Mouse (Mus musculus): Measurements from ENCODE around the gene Nfil3. TPM values are rescaled to one million over a fixed set of nuclear protein-coding genes. Genes with fewer than 3 reads are reported as not detected.

The Nfil3 gene
- total and polyA plus RNA-seq, 3 experiments: 0.35 to 0.93 TPM; not detected in 1

- H3K27ac ChIP-seq (ENCODE audit: control insufficient read depth, low read depth, low read length): no peak overlapping the region
- no peaks in the 10 kb centered on the region for H3K27me3 ChIP-seq (ENCODE audit: control insufficient read depth in 1 of 2, insufficient read depth in 2 of 2, low read length in 2 of 2)
- H3K9ac ChIP-seq (ENCODE audit: control insufficient read depth, low read depth, low read length, poor library complexity, severe bottlenecking): no peak overlapping the region
- no peak overlapping the region for H3K4me3 ChIP-seq (ENCODE audit: control insufficient read depth in 1 of 2, insufficient read depth in 1 of 2, low read depth in 2 of 2, low read length in 2 of 2)
- no peak for TF ChIP-seq ZMIZ1 (IDR thresholded peaks at IDR 0.05; ENCODE audit: low read depth, low read length)
- TF ChIP-seq EP300 (IDR thresholded peaks at IDR 0.05; ENCODE audit: low read depth in 1 of 2, low read length in 2 of 2): no peak
- no peak for TF ChIP-seq TAL1 (IDR thresholded peaks at IDR 0.05; ENCODE audit: low read length)
- no peak for TF ChIP-seq TCF12 (IDR thresholded peaks at IDR 0.05; ENCODE audit: low read depth, low read length)
- TF ChIP-seq NRF1 (IDR thresholded peaks at IDR 0.05; ENCODE audit: insufficient read depth, low read depth, low read length, poor library complexity, severe bottlenecking): no peak
- no peak for TF ChIP-seq CHD1 (IDR thresholded peaks at IDR 0.05; ENCODE audit: low read depth, low read length)
- no peak for TF ChIP-seq MYC (IDR thresholded peaks at IDR 0.05; ENCODE audit: low read depth, low read length)
- TF ChIP-seq GABPA (IDR thresholded peaks at IDR 0.05; ENCODE audit: low read depth, low read length): no peak
- TF ChIP-seq GATA1 (IDR thresholded peaks at IDR 0.05; ENCODE audit: low read depth, low read length): no peak
- no peak for TF ChIP-seq POLR2A (IDR thresholded peaks at IDR 0.05; ENCODE audit: control insufficient read depth in 1 of 2, insufficient read depth in 1 of 2, low read depth in 1 of 2, low read length in 2 of 2, poor library complexity in 1 of 2)
- TF ChIP-seq MAX (IDR thresholded peaks at IDR 0.05; ENCODE audit: low read length): no peak
- TF ChIP-seq RAD21 (IDR thresholded peaks at IDR 0.05; ENCODE audit: low read depth, low read length): no peak
- TF ChIP-seq POLR2AphosphoS2 (IDR thresholded peaks at IDR 0.05; ENCODE audit: low read length): no peak
- TF ChIP-seq USF2 (IDR thresholded peaks at IDR 0.05; ENCODE audit: borderline replicate concordance in 1 of 2, insufficient read depth in 1 of 2, low read depth in 1 of 2, low read length in 2 of 2): no peak
- TF ChIP-seq E2F4 (IDR thresholded peaks at IDR 0.05; ENCODE audit: borderline replicate concordance, low read depth, low read length): no peak
- no peaks in the 10 kb centered on the region for H3K36me3 ChIP-seq (ENCODE audit: control insufficient read depth in 1 of 2, insufficient read depth in 2 of 2, low read length in 2 of 2)
- no peaks in the 10 kb centered on the region for H3K9me3 ChIP-seq (replicated peaks; ENCODE audit: insufficient read depth, low read length)
- no peak for DNase-seq (ENCODE audit: low read depth, low spot score)
- no peaks in the 10 kb centered on the region for H3K79me2 ChIP-seq (ENCODE audit: control insufficient read depth, insufficient read depth, low read length, poor library complexity)
- no peaks in the 10 kb centered on the region for H3K4me1 ChIP-seq (ENCODE audit: control insufficient read depth in 1 of 2, insufficient read depth in 2 of 2, low read length in 2 of 2)
These were observed 27.8 kb upstream of the Nfil3 start for GRCm38 (mm10) chr13:53008489-53009184.

- Histone ChIP-seq H3K27ac (ENCODE audit: control insufficient read depth, low read depth, low read length) (no peak overlapping the region), H3K79me2 (ENCODE audit: control insufficient read depth, insufficient read depth, low read length, poor library complexity) (no peaks in the 10 kb centered on the region), H3K4me1 (ENCODE audit: control insufficient read depth in 1 of 2, insufficient read depth in 2 of 2, low read length in 2 of 2) (no peaks in the 10 kb centered on the region), H3K9me3 (replicated peaks; ENCODE audit: insufficient read depth, low read length) (no peaks in the 10 kb centered on the region), H3K9ac (ENCODE audit: control insufficient read depth, low read depth, low read length, poor library complexity, severe bottlenecking) (no peak overlapping the region), H3K4me3 (ENCODE audit: control insufficient read depth in 1 of 2, insufficient read depth in 1 of 2, low read depth in 2 of 2, low read length in 2 of 2) (no peak overlapping the region), H3K27me3 (ENCODE audit: control insufficient read depth in 1 of 2, insufficient read depth in 2 of 2, low read length in 2 of 2) (no peaks in the 10 kb centered on the region), H3K36me3 (ENCODE audit: control insufficient read depth in 1 of 2, insufficient read depth in 2 of 2, low read length in 2 of 2) (no peaks in the 10 kb centered on the region)
- no peak for DNase-seq (ENCODE audit: low read depth, low spot score)
- no peak for TF ChIP-seq MYC (IDR thresholded peaks at IDR 0.05; ENCODE audit: low read depth, low read length)
- no peak for TF ChIP-seq CTCF (IDR thresholded peaks at IDR 0.05 in 2 of 3, conservative IDR thresholded peaks at IDR 0.05 in 1 of 3; ENCODE audit: control insufficient read depth in 1 of 3, insufficient read depth in 1 of 3, low read depth in 2 of 3, low read length in 3 of 3, poor library complexity in 1 of 3, severe bottlenecking in 1 of 3)
- TF ChIP-seq GATA1 (IDR thresholded peaks at IDR 0.05; ENCODE audit: low read depth, low read length): no peak
- no peak for TF ChIP-seq POLR2AphosphoS5 (IDR thresholded peaks at IDR 0.05; ENCODE audit: borderline replicate concordance, low read depth, low read length)
- no peak for TF ChIP-seq TCF12 (IDR thresholded peaks at IDR 0.05; ENCODE audit: low read depth, low read length)
These were observed 26.9 kb upstream of the Nfil3 start for GRCm38 (mm10) chr13:53007781-53008180.
